18 mouse cellular contexts compared by ENCODE assay signal in the genomic region with DNA sequence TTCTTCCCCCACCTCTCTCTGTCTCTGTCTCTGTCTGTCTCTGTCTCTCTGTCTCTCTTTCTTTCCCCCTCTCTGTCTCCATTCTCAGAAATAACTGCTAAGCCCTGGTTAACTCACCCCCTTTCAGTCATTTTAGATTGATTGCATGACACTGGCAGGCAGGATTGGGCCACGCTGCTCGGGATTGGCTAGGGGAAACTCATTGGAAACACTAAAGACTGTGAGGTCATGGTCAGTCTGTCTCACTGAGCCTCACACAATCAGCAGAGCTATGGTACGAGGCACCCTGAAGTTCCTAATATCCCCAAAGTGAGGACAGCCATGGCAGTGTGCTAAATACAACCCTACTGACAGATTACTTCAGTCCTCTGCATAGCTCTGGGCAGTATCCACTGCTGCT.
DNase-seq lines count a peak whose midpoint lies in the region; ATAC-seq and TF ChIP-seq lines count a peak whose summit lies in the region.
"Had no signal": no experiment of that assay in that cellular context is flagged by ENCODE, and none has a peak within 500 bp of the region (broad histone marks: within the 10 kb centered on the region; RNA-seq: fewer than 3 reads in every experiment).

No protein-coding gene starts in this region.

- H3K9me3 ChIP-seq in neural tube, embryonic 15.5 days (replicated peaks), result no peaks in the 10 kb centered on the region
- no peaks in the 10 kb centered on the region for H3K9me3 ChIP-seq in embryonic facial prominence, embryonic 10.5 days
- no peaks in the 10 kb centered on the region for H3K9me3 ChIP-seq in lung, postnatal 0 days (ENCODE audit: low read length)
- H3K9me3 ChIP-seq: heart, embryonic 15.5 days had no signal

- no peaks in the 10 kb centered on the region for H3K27me3 ChIP-seq in neural tube, embryonic 15.5 days (replicated peaks)
- H3K27me3 ChIP-seq in embryonic facial prominence, embryonic 10.5 days (replicated peaks; ENCODE audit: low read depth, poor library complexity, severe bottlenecking), result no peaks in the 10 kb centered on the region
- H3K27me3 ChIP-seq in lung, postnatal 0 days (replicated peaks; ENCODE audit: insufficient read depth, low read length), result no peaks in the 10 kb centered on the region
- H3K27me3 ChIP-seq: heart, embryonic 15.5 days had no signal

- TF ChIP-seq EP300 in lung, postnatal 0 days (IDR thresholded peaks at IDR 0.05), result no peak

- H3K27ac ChIP-seq in neural tube, embryonic 15.5 days (replicated peaks), result no peak overlapping the region
- H3K27ac ChIP-seq in embryonic facial prominence, embryonic 10.5 days (replicated peaks), result no peak overlapping the region
- H3K27ac ChIP-seq in lung, postnatal 0 days (ENCODE audit: low read length), result no peak overlapping the region
- H3K27ac ChIP-seq: heart, adult 2 months; heart, embryonic 15.5 days; hindbrain, embryonic 14.5 days had no signal

- no peak for ATAC-seq in neural tube, embryonic 15.5 days (ENCODE audit: low FRiP score)
- ATAC-seq in lung, postnatal 0 days, result no peak
- ATAC-seq: forebrain, embryonic 14.5 days; intestine, embryonic 16.5 days had no signal

- H3K9ac ChIP-seq in neural tube, embryonic 15.5 days (replicated peaks), result no peak overlapping the region
- no peak overlapping the region for H3K9ac ChIP-seq in lung, postnatal 0 days (replicated peaks; ENCODE audit: low read depth)
- H3K9ac ChIP-seq: heart, embryonic 15.5 days; hindbrain, embryonic 14.5 days had no signal

- no peak overlapping the region for H3K4me3 ChIP-seq in neural tube, embryonic 15.5 days (replicated peaks)
- no peak overlapping the region for H3K4me3 ChIP-seq in embryonic facial prominence, embryonic 10.5 days
- no peak overlapping the region for H3K4me3 ChIP-seq in lung, postnatal 0 days (ENCODE audit: low read depth, low read length)
- H3K4me3 ChIP-seq: heart, adult 2 months; heart, embryonic 15.5 days had no signal

- WGBS in neural tube, embryonic 15.5 days, result 55% methylated on average over 3 of the region's 3 CpGs
- 84% methylated on average over 3 of the region's 3 CpGs for WGBS in embryonic facial prominence, embryonic 10.5 days
- WGBS in lung, postnatal 0 days, result 59% methylated on average over 3 of the region's 3 CpGs

- H3K36me3 ChIP-seq in neural tube, embryonic 15.5 days, result no peaks in the 10 kb centered on the region
- H3K36me3 ChIP-seq in embryonic facial prominence, embryonic 10.5 days (replicated peaks), result no peaks in the 10 kb centered on the region
- no peaks in the 10 kb centered on the region for H3K36me3 ChIP-seq in lung, postnatal 0 days (ENCODE audit: insufficient read depth, low read length)
- H3K36me3 ChIP-seq: heart, embryonic 15.5 days had no signal

- no peak for TF ChIP-seq CTCF in lung, postnatal 0 days (IDR thresholded peaks at IDR 0.05)

- H3K4me1 ChIP-seq in neural tube, embryonic 15.5 days, result no peaks in the 10 kb centered on the region
- peaks cover 8% of the 10 kb centered on the region for H3K4me1 ChIP-seq in embryonic facial prominence, embryonic 10.5 days
- no peaks in the 10 kb centered on the region for H3K4me1 ChIP-seq in lung, postnatal 0 days (ENCODE audit: insufficient read depth, low read depth, low read length)
- H3K4me1 ChIP-seq: heart, embryonic 15.5 days had no signal

- peak; percentile 69 for DNase-seq in heart, adult 11 months
- no peak for DNase-seq in heart, adult 18-20 months
- DNase-seq in neural tube, embryonic 10.5 days (ENCODE audit: extremely low spot score, low spot score), result peak; percentile 6
- peak; percentile 1 for DNase-seq in embryonic facial prominence, embryonic 10.5 days (ENCODE audit: low spot score)
- DNase-seq in thymus, postnatal 10 days (ENCODE audit: low spot score in 2 of 2), result no peak
- no peak for DNase-seq in lung, postnatal 0 days (ENCODE audit: low spot score)
- DNase-seq: cerebellum, adult 18-20 months; cerebellum, adult 9-11 months; cerebellum, postnatal 36 days; gastrocnemius, postnatal 36 days; heart, adult 2 months; heart, postnatal 14 days had no signal

- H3K4me2 ChIP-seq in neural tube, embryonic 15.5 days, result no peak overlapping the region
- no peak overlapping the region for H3K4me2 ChIP-seq in lung, postnatal 0 days (replicated peaks; ENCODE audit: low read depth, low read length)
- H3K4me2 ChIP-seq: heart, embryonic 11.5 days; heart, embryonic 15.5 days; hindbrain, embryonic 14.5 days had no signal

Comparison
In these comparisons a context has a peak if more than half of its experiments do, and no peak if none do; other contexts are left out.
1. DNase-seq: peak in heart, adult 11 months (single experiment), neural tube, embryonic 10.5 days (single experiment) and embryonic facial prominence, embryonic 10.5 days (single experiment); none in heart, adult 18-20 months (0 of 2), thymus, postnatal 10 days (0 of 2) and lung, postnatal 0 days (single experiment).